Mouse (Mus musculus) heart, embryonic 13.5 days (tissue): Measurements from ENCODE around the gene Ddr2. TPM values are rescaled to one million over a fixed set of nuclear protein-coding genes. Genes with fewer than 3 reads are reported as not detected.
"Not testable (repeated sequence)": the region's sequence is repeated elsewhere in the genome, so short reads cannot be mapped to it uniquely, and the experiment has no call there.

ENCODE experiments used
- ATAC-seq: fragments of 200-750 bp; cut with Nextera tagmentation; 2 replicates; pipeline ENCODE4 v1.8.0; 2017; ENCODE audit warnings: moderate TSS enrichment; ENCODE audit not compliant: insufficient number of reproducible peaks, low FRiP score, low TSS enrichment; ENCODE audit errors: extremely low read depth
- H3K27ac ChIP-seq: fragments of 300-500 bp; sonication (generic); replicated peaks from 2 replicates; pipeline ENCODE4 v1.5.1; 2015; ENCODE audit warnings: moderate library complexity, mild to moderate bottlenecking, inconsistent platforms
- H3K27me3 ChIP-seq: fragments of 300-500 bp; sonication (generic); replicated peaks from 2 replicates; pipeline ENCODE4 v1.6.1; 2015; ENCODE audit warnings: mild to moderate bottlenecking, inconsistent platforms
- H3K36me3 ChIP-seq: fragments of 300-500 bp; sonication (generic); 2 replicates; pipeline ENCODE4 v1.6.1; 2015; ENCODE audit warnings: mild to moderate bottlenecking, inconsistent platforms
- H3K4me1 ChIP-seq: fragments of 300-500 bp; sonication (generic); 2 replicates; pipeline ENCODE4 v1.6.1; 2015; ENCODE audit warnings: inconsistent platforms
- H3K4me2 ChIP-seq: fragments of 300-500 bp; sonication (generic); 2 replicates; pipeline ENCODE4 v1.6.1; 2015; ENCODE audit warnings: inconsistent platforms, mild to moderate bottlenecking, moderate library complexity
- H3K4me3 ChIP-seq: fragments of 300-500 bp; sonication (generic); 2 replicates; pipeline ENCODE4 v1.5.1; 2015; ENCODE audit warnings: moderate library complexity, mild to moderate bottlenecking, inconsistent platforms
- H3K9ac ChIP-seq: fragments of 300-500 bp; sonication (generic); 2 replicates; pipeline ENCODE4 v1.6.1; 2015; ENCODE audit warnings: inconsistent platforms, mild to moderate bottlenecking, moderate library complexity
- H3K9me3 ChIP-seq: fragments of 300-500 bp; sonication (generic); 2 replicates; pipeline ENCODE4 v1.6.1; 2016; ENCODE audit warnings: inconsistent platforms
- WGBS: fragments of 180-500 bp; shearing (Covaris S2); methylation state at CpG from one replicate; pipeline ENCODE4 v1.1.7; 2015; ENCODE audit warnings: mixed read lengths; 5-methylcytosine and 5-hydroxymethylcytosine counted together
- polyA plus RNA-seq: library from polyadenylated mRNA; unstranded; fragments of >200 nt; fragmentation: Nextera tagmentation; extraction: Ambion mirVana; gene quantifications from 2 replicates; pipeline ENCODE4 v1.2.1, GENCODE M21; 2015

The Ddr2 gene
- polyA plus RNA-seq, 1 experiment from 2014 or later = 11.2 TPM

DNA sequence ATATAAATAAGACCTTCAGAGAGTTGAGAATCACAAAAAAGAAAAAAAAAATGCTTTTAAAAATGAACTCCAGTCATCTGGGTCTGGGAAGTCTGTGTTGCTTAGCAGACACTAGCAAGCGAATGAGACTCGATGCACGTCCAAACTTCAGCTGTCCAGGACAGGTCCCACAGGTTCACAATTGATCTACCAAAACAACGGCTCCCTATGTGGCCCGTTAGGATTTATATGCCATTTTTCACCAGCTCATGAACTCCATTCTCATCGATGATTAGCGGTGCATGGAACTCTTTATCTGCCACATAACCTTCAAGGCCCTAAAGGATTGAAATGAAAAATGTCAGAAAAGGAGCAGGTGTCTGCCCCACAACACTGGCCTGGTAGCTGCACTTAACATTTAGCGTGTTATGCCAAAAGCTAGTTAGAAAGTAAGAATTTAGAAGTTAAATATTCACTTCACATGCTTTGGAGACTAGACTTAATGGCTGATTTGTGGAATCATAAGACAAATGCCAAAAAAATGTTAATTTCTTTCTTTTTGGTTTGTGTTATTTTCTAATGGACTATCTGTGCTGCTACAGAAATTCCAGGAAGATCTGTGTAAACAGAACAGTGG, 31.8 kb upstream of the Ddr2 start:
- H3K9ac ChIP-seq = no peak overlapping the region
- peaks cover under 1% of the 10 kb centered on the region for H3K4me1 ChIP-seq
- H3K9me3 ChIP-seq = no peaks in the 10 kb centered on the region
- peaks cover 62% of the 10 kb centered on the region for H3K36me3 ChIP-seq
- H3K4me2 ChIP-seq = no peak overlapping the region
- 95% methylated on average over 8 of the region's 8 CpGs for WGBS
- H3K4me3 ChIP-seq = no peak overlapping the region
- ATAC-seq = no peak
- no peak overlapping the region for H3K27ac ChIP-seq
- H3K27me3 ChIP-seq = no peaks in the 10 kb centered on the region

DNA sequence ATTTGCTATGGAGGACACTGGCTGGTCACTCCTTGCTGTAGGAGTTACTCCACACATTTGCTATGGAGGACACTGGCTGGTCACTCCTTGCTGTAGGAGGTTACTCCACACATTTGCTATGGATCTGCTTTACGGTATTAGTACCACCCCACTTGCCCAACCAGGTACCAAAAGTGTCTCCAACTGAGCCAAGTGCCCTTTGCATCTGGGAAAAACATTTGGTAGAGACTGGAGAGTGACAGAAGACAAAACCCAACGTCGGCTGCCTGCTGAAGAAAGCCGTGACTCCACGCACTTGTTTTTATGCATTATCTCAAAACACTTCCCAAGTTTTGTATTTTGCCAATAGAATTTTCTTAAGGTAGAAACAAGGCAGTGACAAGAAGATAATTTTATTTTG, 31.1 kb upstream of the Ddr2 start:
- H3K4me1 ChIP-seq = 0 out of 2 replicates have a peak, but pooled peaks cover 2% of the 10 kb centered on the region
- no peaks in the 10 kb centered on the region for H3K9me3 ChIP-seq

DNA sequence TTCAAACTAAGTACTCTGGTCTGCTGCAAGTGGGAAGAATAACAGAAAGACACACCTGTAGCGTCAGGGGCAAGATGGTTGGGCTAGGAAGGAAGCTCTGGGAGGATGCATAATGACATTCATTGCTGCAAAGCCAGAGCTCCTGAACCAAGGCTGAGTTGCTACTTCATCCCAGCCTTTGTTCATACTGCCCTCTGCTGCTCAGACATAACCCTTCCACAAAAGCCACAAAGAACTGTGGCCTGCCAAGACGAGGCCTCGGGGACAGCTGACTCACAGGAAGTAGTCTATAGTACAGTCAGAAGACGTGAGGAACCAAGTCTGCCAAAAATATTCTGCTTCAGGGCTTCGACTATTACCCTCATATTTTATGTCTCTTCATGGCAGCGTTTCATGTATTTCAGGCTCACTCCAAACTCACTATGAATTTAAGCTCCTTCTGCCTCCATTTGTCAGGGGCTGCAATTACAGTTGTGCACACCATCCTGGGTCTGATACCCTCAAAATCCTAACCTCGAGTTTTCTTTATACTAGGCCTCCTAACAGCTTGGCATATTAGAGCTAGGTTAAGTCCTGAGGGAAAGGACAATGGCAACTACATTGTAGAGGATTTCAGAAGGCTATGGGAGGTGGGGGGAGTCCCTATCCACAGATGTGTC, 25.9 kb upstream of the Ddr2 start:
- peaks cover 8% of the 10 kb centered on the region; the same call in 1 of the 2 replicates for H3K4me1 ChIP-seq
- no peak; the same call in 1 of the 2 replicates for ATAC-seq
- H3K27ac ChIP-seq = no peak overlapping the region
- no peaks in the 10 kb centered on the region for H3K27me3 ChIP-seq
- no peak overlapping the region for H3K9ac ChIP-seq
- WGBS = 13% methylated on average over 7 of the region's 7 CpGs
- 0 out of 2 replicates have a peak overlapping the region, but pooled peaks have one; percentile 24 for H3K4me2 ChIP-seq
- no peak overlapping the region for H3K4me3 ChIP-seq
- peaks cover 9% of the 10 kb centered on the region for H3K36me3 ChIP-seq
- H3K9me3 ChIP-seq = no peaks in the 10 kb centered on the region

More for the DNA sequence above, 31.1 kb upstream of the Ddr2 start:
- no peak overlapping the region for H3K9ac ChIP-seq
- WGBS = 94% methylated on average over 5 of the region's 5 CpGs
- peaks cover 56% of the 10 kb centered on the region for H3K36me3 ChIP-seq
- no peak for ATAC-seq
- H3K27ac ChIP-seq = no peak overlapping the region
- H3K4me3 ChIP-seq = no peak overlapping the region
- no peak overlapping the region for H3K4me2 ChIP-seq
- no peaks in the 10 kb centered on the region for H3K27me3 ChIP-seq

DNA sequence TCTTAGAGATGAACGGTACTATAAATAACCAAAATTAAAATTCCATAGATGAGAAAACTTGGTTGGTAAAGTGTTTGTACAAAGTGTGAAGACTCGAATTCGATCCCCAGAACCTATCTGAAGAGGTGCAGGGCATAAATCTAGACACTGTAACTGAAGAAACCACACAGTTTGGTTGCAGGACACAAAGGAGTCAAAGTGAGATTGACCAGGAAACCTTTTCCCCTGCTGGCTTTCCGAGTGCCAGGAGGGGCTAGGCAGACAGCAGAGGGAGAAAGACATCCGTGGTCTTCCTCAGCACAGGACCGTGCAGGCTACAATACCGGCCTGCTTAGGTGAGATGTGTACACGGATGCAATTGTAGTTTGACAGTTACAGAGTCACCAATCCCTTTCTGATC, 23.7 kb upstream of the Ddr2 start:
- WGBS = 82% methylated on average over 8 of the region's 8 CpGs
- H3K9ac ChIP-seq = no peak overlapping the region
- no peaks in the 10 kb centered on the region for H3K36me3 ChIP-seq
- H3K27ac ChIP-seq = no peak overlapping the region
- H3K4me2 ChIP-seq = no peak overlapping the region
- H3K27me3 ChIP-seq = no peaks in the 10 kb centered on the region
- no peak for ATAC-seq
- H3K4me1 ChIP-seq = peaks cover 8% of the 10 kb centered on the region; the same call in 1 of the 2 replicates
- no peak overlapping the region for H3K4me3 ChIP-seq
- H3K9me3 ChIP-seq = no peaks in the 10 kb centered on the region

DNA sequence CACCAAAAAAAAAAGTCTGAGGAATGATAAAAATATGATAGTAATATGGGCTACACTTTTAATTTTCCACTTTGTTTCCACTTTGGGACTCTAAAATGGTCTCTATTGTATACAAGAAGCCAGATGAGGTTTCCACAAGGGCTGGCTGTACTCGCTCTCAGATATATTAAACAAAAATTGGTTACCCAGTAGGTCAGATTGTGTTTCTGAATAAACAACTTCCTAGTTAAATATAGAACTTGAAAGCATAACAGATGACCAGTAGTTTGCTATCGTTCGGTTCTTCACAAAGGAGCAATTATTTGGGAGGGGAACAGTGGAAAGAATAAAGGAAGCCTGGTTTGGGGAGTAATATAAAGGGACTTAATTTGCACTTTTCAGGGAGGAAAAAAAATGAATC, 20.4 kb upstream of the Ddr2 start:
- H3K4me1 ChIP-seq = 0 out of 2 replicates have a peak, but pooled peaks cover under 1% of the 10 kb centered on the region
- no peak overlapping the region for H3K4me3 ChIP-seq
- H3K4me2 ChIP-seq = no peak overlapping the region
- ATAC-seq = no peak
- WGBS = 75% methylated on average over 3 of the region's 3 CpGs
- no peaks in the 10 kb centered on the region for H3K36me3 ChIP-seq
- H3K27me3 ChIP-seq = no peaks in the 10 kb centered on the region
- no peaks in the 10 kb centered on the region for H3K9me3 ChIP-seq
- no peak overlapping the region for H3K9ac ChIP-seq
- no peak overlapping the region for H3K27ac ChIP-seq

DNA sequence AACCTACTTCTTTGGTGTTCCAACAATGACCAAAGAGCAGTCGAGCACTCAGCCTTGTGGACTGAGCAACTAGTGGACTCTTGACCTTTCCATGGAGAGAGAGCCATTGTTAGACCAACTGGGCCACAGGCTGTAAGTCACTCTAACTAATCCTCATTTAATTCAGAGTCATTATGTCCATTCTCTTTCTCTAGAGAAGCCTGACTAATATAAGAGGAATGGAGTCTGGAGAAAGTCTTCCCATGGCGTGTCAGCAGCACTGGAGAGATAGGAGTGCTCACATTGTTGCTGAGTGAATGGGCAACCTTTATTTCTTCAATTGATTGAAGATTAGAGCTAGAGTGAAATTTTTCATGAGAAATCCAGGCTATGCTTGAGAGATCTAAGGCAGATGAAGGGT, 14.1 kb upstream of the Ddr2 start:
- no peaks in the 10 kb centered on the region for H3K36me3 ChIP-seq
- WGBS = 72% methylated on average over 2 of the region's 2 CpGs
- no peak overlapping the region for H3K27ac ChIP-seq
- H3K9me3 ChIP-seq = no peaks in the 10 kb centered on the region
- H3K4me1 ChIP-seq = no peaks in the 10 kb centered on the region
- no peak overlapping the region for H3K9ac ChIP-seq
- H3K27me3 ChIP-seq = no peaks in the 10 kb centered on the region
- H3K4me3 ChIP-seq = no peak overlapping the region
- ATAC-seq = no peak
- no peak overlapping the region for H3K4me2 ChIP-seq

DNA sequence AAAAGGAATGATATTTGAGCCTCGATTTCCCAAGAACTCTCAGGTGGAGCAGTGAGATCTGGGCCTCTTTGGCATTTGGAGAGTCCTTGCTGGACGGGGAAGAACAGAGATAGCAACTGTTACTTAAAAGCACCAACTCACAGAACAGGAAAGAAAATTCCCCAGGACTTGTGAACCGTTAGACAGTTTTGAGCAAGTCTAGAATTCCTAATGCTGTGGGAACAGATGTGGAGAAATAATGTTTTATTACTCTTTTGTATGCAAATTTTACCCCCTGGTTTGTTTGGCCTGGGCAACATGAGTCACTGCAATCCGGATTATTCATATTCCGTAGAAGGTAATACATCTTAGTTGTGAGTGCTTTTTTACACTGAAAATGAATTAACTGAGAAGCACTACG, 3.1 kb upstream of the Ddr2 start:
- WGBS = 66% methylated on average over 6 of the region's 6 CpGs
- Histone ChIP-seq H3K9ac (no peak overlapping the region), H3K27ac (no peak overlapping the region), H3K36me3 (no peaks in the 10 kb centered on the region), H3K4me1 (peaks cover 9% of the 10 kb centered on the region; the same call in 1 of the 2 replicates), H3K4me3 (no peak overlapping the region), H3K9me3 (no peaks in the 10 kb centered on the region), H3K4me2 (no peak overlapping the region), H3K27me3 (no peaks in the 10 kb centered on the region)
- ATAC-seq = no peak

DNA sequence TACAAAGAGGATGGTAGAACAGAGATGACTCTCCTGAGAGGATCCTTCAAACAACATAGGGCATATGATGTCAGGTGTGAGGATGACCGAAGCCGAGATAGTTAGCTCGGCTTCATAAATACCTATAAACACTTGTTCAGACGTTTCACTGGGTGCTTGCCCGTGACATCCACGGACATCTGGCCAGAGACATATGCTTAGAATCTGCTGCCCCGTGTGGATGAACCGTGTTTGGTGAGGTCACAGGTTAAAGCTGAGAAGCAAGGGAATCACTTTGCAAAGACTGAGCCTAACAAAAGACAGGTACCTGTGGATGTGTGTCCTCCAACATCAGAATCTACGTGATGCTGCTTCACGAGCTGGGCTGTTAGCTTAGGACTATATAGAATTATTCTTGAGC, 1.7 kb upstream of the Ddr2 start:
- 89% methylated on average over 10 of the region's 10 CpGs for WGBS
- H3K4me2 ChIP-seq = no peak overlapping the region
- H3K4me1 ChIP-seq = peaks cover 9% of the 10 kb centered on the region
- no peaks in the 10 kb centered on the region for H3K27me3 ChIP-seq
- no peak for ATAC-seq
- no peak overlapping the region for H3K27ac ChIP-seq
- no peak overlapping the region for H3K4me3 ChIP-seq
- no peaks in the 10 kb centered on the region for H3K9me3 ChIP-seq
- no peak overlapping the region for H3K9ac ChIP-seq
- no peaks in the 10 kb centered on the region for H3K36me3 ChIP-seq

DNA sequence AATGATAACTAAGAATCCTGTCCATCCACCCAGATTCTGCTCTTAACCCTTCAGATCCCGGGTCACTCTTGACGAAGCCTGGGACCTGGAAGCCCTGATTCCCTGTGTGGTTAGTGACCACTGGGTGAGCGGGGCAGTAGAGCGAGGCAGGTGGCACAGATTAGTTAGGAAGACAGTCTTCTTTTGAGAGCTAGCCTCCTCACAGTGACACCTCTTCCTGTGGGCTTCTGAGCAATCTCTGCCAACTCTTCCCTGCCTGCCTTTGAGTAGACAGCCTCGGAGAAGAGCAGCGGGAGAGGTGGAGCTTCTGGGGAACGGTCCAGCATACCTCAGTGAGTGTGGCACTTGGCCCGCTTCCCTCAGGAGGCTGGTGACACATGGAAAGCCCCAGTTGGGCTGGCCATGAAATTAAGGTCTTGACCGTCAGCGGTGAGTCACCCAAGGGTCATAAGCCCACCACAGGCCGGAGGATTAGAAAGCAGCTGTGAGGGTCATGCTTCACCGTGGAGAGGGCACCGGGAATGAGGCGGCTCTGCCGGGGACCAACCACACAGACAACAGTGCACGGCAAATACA, 1.2 kb upstream of the Ddr2 start:
- peaks cover 9% of the 10 kb centered on the region for H3K4me1 ChIP-seq
- no peaks in the 10 kb centered on the region for H3K9me3 ChIP-seq
- no peak for ATAC-seq
- 0 out of 2 replicates have a peak overlapping the region, but pooled peaks have one; percentile 59 for H3K4me2 ChIP-seq
- H3K4me3 ChIP-seq = no peak overlapping the region
- no peak overlapping the region; the same call in 1 of the 2 replicates for H3K27ac ChIP-seq
- WGBS = 75% methylated on average over 16 of the region's 16 CpGs
- H3K36me3 ChIP-seq = no peaks in the 10 kb centered on the region
- H3K27me3 ChIP-seq = no peaks in the 10 kb centered on the region
- H3K9ac ChIP-seq = no peak overlapping the region

DNA sequence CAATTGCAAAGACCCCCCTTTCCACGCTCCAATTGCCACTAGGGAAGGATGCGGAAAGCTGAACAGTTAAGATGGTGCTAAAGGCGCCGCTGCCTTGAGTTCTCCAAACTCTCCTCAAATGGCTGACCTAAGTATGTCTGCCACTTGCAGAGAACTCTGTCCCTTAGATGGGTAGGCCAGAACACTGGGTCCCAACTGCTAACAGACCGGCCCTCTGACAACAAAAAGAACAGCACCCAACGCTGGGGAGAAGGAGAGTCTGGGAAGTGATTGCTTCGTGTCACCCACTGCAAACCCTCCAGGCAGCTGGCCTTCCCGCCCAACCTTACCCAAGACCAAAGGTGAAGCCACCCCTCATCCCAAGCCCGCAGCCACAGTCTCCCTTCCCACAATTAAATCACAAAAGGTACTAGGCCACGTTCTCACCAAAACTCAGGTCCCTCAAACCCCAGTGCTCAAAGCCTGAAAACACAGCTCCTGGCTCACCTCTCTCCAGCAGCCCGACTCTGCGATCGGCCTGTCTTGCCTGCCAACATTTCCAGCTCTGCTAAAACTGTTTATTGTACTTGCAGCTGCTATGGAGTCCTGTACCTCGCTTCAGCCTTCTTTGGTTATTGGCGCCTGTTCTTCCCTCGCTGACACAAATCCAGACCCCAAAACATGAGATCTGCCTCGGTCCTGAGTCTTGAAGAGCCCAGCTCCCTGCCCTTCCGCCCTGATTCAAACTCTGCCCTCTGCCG, 616 bp downstream of the Ddr2 start:
- no peak for ATAC-seq
- H3K4me1 ChIP-seq = peaks cover 9% of the 10 kb centered on the region
- peak overlapping the region; percentile 46 for H3K4me3 ChIP-seq
- peak overlapping the region; percentile 59 for H3K4me2 ChIP-seq
- H3K36me3 ChIP-seq = no peaks in the 10 kb centered on the region
- H3K9me3 ChIP-seq = no peaks in the 10 kb centered on the region
- no peaks in the 10 kb centered on the region for H3K27me3 ChIP-seq
- 75% methylated on average over 19 of the region's 19 CpGs for WGBS
- H3K27ac ChIP-seq = peak overlapping the region; percentile 75
- H3K9ac ChIP-seq = peak overlapping the region; percentile 63

DNA sequence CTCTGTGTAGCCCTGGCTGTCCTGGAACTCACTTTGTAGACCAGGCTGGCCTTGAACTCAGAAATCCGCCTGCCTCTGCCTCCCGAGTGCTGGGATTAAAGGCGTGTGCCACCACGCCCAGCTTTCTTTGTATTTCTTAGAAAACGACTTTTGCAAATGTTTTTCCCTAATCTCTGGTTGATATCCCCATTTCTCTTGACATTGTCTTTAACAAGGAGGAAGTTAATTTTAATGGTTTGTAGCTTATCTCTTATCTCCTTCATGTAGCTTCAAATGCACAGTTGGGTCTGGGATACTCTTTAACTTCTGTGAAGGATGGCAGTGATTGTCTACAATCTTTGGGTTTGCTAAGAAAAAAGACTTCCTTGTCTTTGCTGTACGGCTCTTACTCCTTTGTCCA, 7.7 kb downstream of the Ddr2 start:
- not testable (repeated sequence) for ATAC-seq, H3K36me3 ChIP-seq, H3K4me3 ChIP-seq, H3K9ac ChIP-seq, H3K9me3 ChIP-seq, H3K4me2 ChIP-seq, H3K4me1 ChIP-seq, H3K27me3 ChIP-seq, H3K27ac ChIP-seq
- whole genome bisulfite sequencing = 79% methylated on average over 6 of the region's 6 CpGs
